Mouse (Mus musculus) hindbrain, embryonic 16.5 days (tissue): Measurements from ENCODE around the gene H2-DMa. TPM values are rescaled to one million over a fixed set of nuclear protein-coding genes. Genes with fewer than 3 reads are reported as not detected.

Source experiments
- ATAC-seq: fragments of 200-750 bp; cut with Nextera tagmentation; 2 replicates; pipeline ENCODE4 v1.8.0; 2017; ENCODE audit warnings: moderate TSS enrichment, moderate library complexity
- H3K27ac ChIP-seq: fragments of 300-500 bp; sonication (generic); 2 replicates; pipeline ENCODE4 v1.5.1; 2014; ENCODE audit warnings: low read depth, mild to moderate bottlenecking, control low read depth, low read length, moderate library complexity
- H3K27me3 ChIP-seq: fragments of 300-500 bp; sonication (generic); replicated peaks from 2 replicates; pipeline ENCODE4 v1.6.1; 2014; ENCODE audit warnings: low read length; ENCODE audit not compliant: control insufficient read depth, insufficient read depth
- H3K36me3 ChIP-seq: fragments of 300-500 bp; sonication (generic); 2 replicates; pipeline ENCODE4 v1.6.1; 2014; ENCODE audit warnings: mild to moderate bottlenecking, low read length, moderate library complexity, mixed read lengths; ENCODE audit not compliant: control insufficient read depth, insufficient read depth
- H3K4me1 ChIP-seq: fragments of 300-500 bp; sonication (generic); 2 replicates; pipeline ENCODE4 v1.6.1; 2014; ENCODE audit warnings: low read depth, low read length; ENCODE audit not compliant: control insufficient read depth, insufficient read depth
- H3K4me2 ChIP-seq: fragments of 300-500 bp; sonication (generic); 2 replicates; pipeline ENCODE4 v1.6.1; 2014; ENCODE audit warnings: mild to moderate bottlenecking, low read length, control low read depth, moderate library complexity
- H3K4me3 ChIP-seq: fragments of 300-500 bp; sonication (generic); 2 replicates; pipeline ENCODE4 v1.5.1; 2014; ENCODE audit warnings: mild to moderate bottlenecking, low read length, control low read depth, moderate library complexity
- H3K9ac ChIP-seq: fragments of 300-500 bp; sonication (generic); 2 replicates; pipeline ENCODE4 v1.6.1; 2014; ENCODE audit warnings: low read depth, mild to moderate bottlenecking, control low read depth, low read length, moderate library complexity
- H3K9me3 ChIP-seq: fragments of 300-500 bp; sonication (generic); 2 replicates; pipeline ENCODE4 v1.6.1; 2014; ENCODE audit warnings: mild to moderate bottlenecking, low read length, moderate library complexity; ENCODE audit not compliant: control insufficient read depth
- WGBS: fragments of 180-500 bp; shearing (Covaris S2); extraction: QIAGEN DNeasy Blood & Tissue Kit; methylation state at CpG from one replicate; pipeline ENCODE4 v1.1.7; 2014; 5-methylcytosine and 5-hydroxymethylcytosine counted together
- polyA plus RNA-seq: library from polyadenylated mRNA; unstranded; fragments of >200 nt; fragmentation: Nextera tagmentation; extraction: Ambion mirVana; gene quantifications from 2 replicates; pipeline ENCODE4 v1.2.1, GENCODE M21; 2015

H2-DMa gene
- polyA plus RNA-seq, 1 experiment from 2014 or later, result 20.9 TPM

DNA sequence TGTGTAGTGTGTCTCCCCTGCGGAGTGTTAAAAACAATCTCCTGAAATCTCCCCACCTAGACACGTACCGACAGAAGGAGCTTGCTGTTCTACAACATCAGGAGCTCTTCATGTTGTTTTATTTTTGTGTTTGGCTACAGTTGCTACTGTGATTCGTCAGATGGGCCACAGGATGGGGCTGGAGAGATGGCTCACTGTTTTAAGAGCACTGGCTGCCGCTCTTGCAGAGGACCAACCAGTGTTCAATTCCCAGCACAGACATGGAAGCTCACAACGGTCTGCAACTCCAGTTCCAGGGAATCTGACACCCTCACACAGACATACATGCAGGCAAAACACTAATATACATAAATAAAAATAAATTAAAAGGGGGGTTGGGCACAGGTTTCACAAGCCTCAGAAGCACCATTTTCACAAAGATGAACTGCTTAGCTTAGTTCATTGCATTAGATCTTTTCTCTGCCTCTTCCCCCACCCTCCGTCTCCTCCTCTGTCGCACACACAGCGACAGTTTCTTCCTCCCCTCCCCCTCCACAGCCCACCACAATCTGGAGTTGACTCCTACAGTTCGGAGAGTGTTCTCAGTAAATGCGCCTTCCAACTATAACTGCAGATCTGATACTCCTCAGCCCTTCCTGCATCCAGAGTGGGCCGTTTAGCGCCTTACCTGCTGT lies 9.1 kb downstream of the H2-DMa start:
- ATAC-seq, result no peak
- no peak overlapping the region for H3K27ac ChIP-seq
- WGBS, result 23% methylated on average over 13 of the region's 13 CpGs

GRCm38 (mm10) chr17:34128944-34129791 lies 9.8 kb downstream of the H2-DMa start:
- Histone ChIP-seq H3K4me3 (no peak overlapping the region), H3K27me3 (no peaks in the 10 kb centered on the region), H3K4me2 (peak overlapping the region; percentile 27; the same call in 1 of the 2 replicates), H3K4me1 (peaks cover 12% of the 10 kb centered on the region), H3K9ac (peak overlapping the region; percentile 32; the same call in 1 of the 2 replicates), H3K36me3 (no peaks in the 10 kb centered on the region), H3K9me3 (no peaks in the 10 kb centered on the region), H3K27ac (no peak overlapping the region)
- ATAC-seq, result no peak
- WGBS, result 24% methylated on average over 18 of the region's 18 CpGs

More for the DNA sequence above, 9.1 kb downstream of the H2-DMa start:
- Histone ChIP-seq H3K9ac (peak overlapping the region; percentile 32; the same call in 1 of the 2 replicates), H3K4me3 (no peak overlapping the region), H3K27me3 (no peaks in the 10 kb centered on the region), H3K4me1 (peaks cover 19% of the 10 kb centered on the region), H3K4me2 (peak overlapping the region; percentile 27; the same call in 1 of the 2 replicates), H3K36me3 (no peaks in the 10 kb centered on the region), H3K9me3 (no peaks in the 10 kb centered on the region)

DNA sequence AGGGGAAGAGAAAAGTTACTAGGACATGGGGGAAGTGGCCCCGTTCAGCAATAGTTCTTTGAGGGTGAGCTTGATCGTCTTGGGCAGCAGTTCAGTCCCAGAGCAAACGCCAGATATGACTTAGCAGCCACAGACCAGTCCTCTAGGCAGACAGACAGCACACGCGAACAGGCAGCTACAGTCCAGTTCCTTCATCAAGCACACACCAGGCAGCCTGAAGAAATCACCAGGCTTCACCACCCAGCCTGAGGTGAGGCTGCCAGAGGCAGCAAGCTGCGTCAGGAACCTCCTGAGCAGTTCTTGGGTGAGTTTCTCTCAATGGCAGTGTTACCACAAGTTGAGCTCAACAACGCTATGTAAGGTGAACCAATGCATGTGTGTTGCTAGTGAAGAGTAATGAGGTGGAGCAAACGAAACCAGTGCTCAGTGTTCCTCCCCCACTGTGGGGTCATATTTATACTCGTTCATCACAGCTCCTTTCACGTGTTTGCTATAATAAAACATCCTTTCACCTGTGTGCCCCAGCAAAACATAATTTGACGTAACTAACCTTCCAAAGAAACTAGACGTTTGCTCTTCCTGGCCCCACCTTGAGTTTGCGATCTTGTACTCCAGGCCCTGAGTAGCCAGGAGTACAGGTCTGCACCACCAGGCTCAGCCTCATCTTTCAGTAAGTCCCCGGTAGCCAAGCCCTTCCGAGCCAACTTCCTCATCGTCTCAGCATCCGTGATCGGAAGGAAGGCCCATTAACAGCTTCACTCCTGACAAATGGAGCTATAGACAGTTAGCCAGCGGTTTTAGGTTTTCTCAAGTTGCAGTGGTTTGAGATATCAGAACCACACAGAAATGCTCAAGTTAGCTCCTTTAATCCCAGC lies 11.0 kb downstream of the H2-DMa start:
- no peak for ATAC-seq
- 83% methylated on average over 19 of the region's 19 CpGs for WGBS
- no peak overlapping the region for H3K27ac ChIP-seq

GRCm38 (mm10) chr17:34131911-34132310 lies 12.6 kb downstream of the H2-DMa start:
- no peak for ATAC-seq
- Histone ChIP-seq H3K27me3 (no peaks in the 10 kb centered on the region), H3K9ac (no peak overlapping the region), H3K9me3 (no peaks in the 10 kb centered on the region), H3K4me3 (no peak overlapping the region), H3K36me3 (no peaks in the 10 kb centered on the region), H3K27ac (no peak overlapping the region), H3K4me2 (no peak overlapping the region), H3K4me1 (peaks cover 8% of the 10 kb centered on the region)
- WGBS, result 77% methylated on average over 7 of the region's 7 CpGs

More for the DNA sequence above, 11.0 kb downstream of the H2-DMa start:
- no peak overlapping the region for H3K4me3 ChIP-seq
- H3K9ac ChIP-seq, result no peak overlapping the region
- no peaks in the 10 kb centered on the region for H3K9me3 ChIP-seq
- no peaks in the 10 kb centered on the region for H3K27me3 ChIP-seq
- no peak overlapping the region for H3K4me2 ChIP-seq
- H3K36me3 ChIP-seq, result no peaks in the 10 kb centered on the region
- peaks cover 4% of the 10 kb centered on the region; the same call in 1 of the 2 replicates for H3K4me1 ChIP-seq

DNA sequence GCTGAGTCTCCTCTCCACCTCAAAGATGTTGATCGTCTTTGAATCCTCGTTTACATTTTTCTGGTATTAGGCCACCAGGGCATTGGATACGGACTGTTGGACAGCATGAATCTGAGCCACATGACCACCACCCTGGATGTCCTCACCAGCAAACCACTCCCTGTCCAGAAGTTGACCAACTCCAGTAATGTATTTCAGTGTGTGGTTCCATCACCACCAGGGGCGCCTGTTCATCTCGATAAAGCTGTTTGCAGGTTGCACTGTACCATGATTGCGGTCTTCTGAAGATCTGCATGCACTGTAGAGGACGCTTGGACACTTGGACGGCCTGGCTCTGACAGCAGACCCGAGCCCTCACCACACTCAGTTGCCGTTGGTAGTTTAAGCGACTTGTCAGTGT lies 13.9 kb downstream of the H2-DMa start:
- Histone ChIP-seq H3K27me3 (peaks cover 5% of the 10 kb centered on the region), H3K27ac (no peak overlapping the region), H3K9ac (no peak overlapping the region), H3K36me3 (no peaks in the 10 kb centered on the region), H3K4me1 (peaks cover 8% of the 10 kb centered on the region), H3K9me3 (no peaks in the 10 kb centered on the region), H3K4me3 (no peak overlapping the region), H3K4me2 (no peak overlapping the region)
- 81% methylated on average over 11 of the region's 11 CpGs for WGBS
- ATAC-seq, result no peak

GRCm38 (mm10) chr17:34134451-34134850 lies 15.1 kb downstream of the H2-DMa start:
- H3K36me3 ChIP-seq, result no peaks in the 10 kb centered on the region
- no peak overlapping the region for H3K27ac ChIP-seq
- H3K9ac ChIP-seq, result no peak overlapping the region
- H3K27me3 ChIP-seq, result peaks cover 14% of the 10 kb centered on the region
- H3K4me3 ChIP-seq, result no peak overlapping the region
- H3K4me2 ChIP-seq, result no peak overlapping the region
- H3K4me1 ChIP-seq, result peaks cover 9% of the 10 kb centered on the region
- 90% methylated on average over 3 of the region's 3 CpGs for WGBS
- no peak for ATAC-seq
- no peaks in the 10 kb centered on the region for H3K9me3 ChIP-seq

DNA sequence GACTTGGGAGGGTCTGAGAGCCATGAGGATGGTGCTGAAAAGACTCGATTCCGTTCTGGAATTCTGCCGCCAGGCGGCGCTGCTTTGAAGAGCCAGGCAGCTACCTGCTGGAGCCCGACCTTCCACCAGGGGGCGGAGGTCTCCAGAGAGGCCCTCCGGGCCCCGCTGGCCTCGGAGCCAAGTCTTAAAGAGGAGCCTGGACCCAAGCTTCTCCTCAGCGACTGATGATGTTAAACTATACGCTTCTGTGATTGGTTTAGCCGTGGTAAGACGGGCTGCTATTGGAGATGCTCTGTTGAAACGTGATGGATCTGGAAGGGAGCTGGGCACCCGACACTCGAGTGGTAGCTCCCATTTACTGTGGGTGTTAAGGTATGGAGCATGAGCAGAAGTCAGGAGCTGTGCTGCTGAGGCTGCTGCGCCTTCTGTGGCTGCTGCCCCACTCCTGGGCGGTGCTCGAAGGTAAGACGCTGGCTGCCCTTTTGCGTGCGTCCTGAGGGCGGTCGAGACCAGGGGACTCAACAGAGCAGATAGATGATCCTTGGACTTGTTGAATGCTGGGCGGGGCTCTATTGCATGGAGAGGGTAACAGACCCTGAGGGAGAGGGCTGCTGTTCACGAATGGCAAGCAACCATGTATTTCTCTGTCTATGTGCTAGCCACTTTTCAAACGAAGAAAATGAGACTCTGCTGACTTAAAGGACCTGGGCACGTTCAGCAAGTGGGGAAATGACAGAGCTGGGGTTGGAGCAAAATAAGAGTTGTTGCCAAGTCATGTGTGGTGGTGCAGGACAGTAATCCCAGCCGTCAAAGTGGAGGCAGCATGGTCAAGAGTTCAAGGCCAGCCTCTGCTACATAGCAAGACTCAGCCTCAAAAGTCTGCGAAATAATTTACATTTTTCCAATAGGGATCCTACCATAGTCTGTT lies 16.2 kb downstream of the H2-DMa start:
- Histone ChIP-seq H3K4me3 (peak overlapping the region; percentile 51), H3K27me3 (peaks cover 22% of the 10 kb centered on the region), H3K36me3 (no peaks in the 10 kb centered on the region), H3K4me2 (peak overlapping the region; percentile 95), H3K9me3 (no peaks in the 10 kb centered on the region), H3K9ac (peak overlapping the region; percentile 59), H3K4me1 (peaks cover 17% of the 10 kb centered on the region), H3K27ac (peak overlapping the region; percentile 49; the same call in 1 of the 2 replicates)
- peak; percentile 99 for ATAC-seq
- WGBS, result 8% methylated on average over 31 of the region's 31 CpGs

GRCm38 (mm10) chr17:34137601-34138000 lies 18.3 kb downstream of the H2-DMa start:
- ATAC-seq, result no peak
- Histone ChIP-seq H3K9ac (no peak overlapping the region), H3K9me3 (no peaks in the 10 kb centered on the region), H3K4me2 (no peak overlapping the region), H3K27me3 (peaks cover 31% of the 10 kb centered on the region), H3K36me3 (no peaks in the 10 kb centered on the region), H3K27ac (no peak overlapping the region), H3K4me3 (no peak overlapping the region), H3K4me1 (peaks cover 17% of the 10 kb centered on the region)
- WGBS, result 68% methylated on average over 7 of the region's 7 CpGs
